Mouse (Mus musculus): ENCODE data around the gene Sde2. TPM values are rescaled to one million over a fixed set of nuclear protein-coding genes. Genes with fewer than 3 reads are reported as not detected.

The Sde2 gene
- 1 to 10 TPM; 6.8 to 8.4 (median 7.6) TPM for total RNA-seq (2022)

- peak; percentile 100 for DNase-seq (ENCODE audit: low spot score in 2 of 2)
These were observed at the start of gene Sde2 for GRCm38 (mm10) chr1:180850316-180851270. Sde2 (plus strand) TSS chr1:180851127.

- DNase-seq (ENCODE audit: low spot score in 2 of 2): no peak
These were observed 49.4 kb upstream of the Sde2 start for GRCm38 (mm10) chr1:180801466-180801994.

GRCm38 (mm10) chr1:180803881-180804280 lies 47.0 kb upstream of the Sde2 start:
- DNase-seq (ENCODE audit: low spot score in 2 of 2): no peak

- DNase-seq (ENCODE audit: low spot score in 2 of 2): no peak
These were observed 42.1 kb upstream of the Sde2 start for GRCm38 (mm10) chr1:180808831-180809230.

- no peak for DNase-seq (ENCODE audit: low spot score in 2 of 2)
These were observed 40.0 kb upstream of the Sde2 start for GRCm38 (mm10) chr1:180810976-180811375.

- DNase-seq (ENCODE audit: low spot score in 2 of 2): no peak
These were observed 39.1 kb upstream of the Sde2 start for GRCm38 (mm10) chr1:180811596-180812462.

- peak; percentile 28 to 31 for DNase-seq (ENCODE audit: low spot score in 2 of 2)
These were observed 38.2 kb upstream of the Sde2 start for GRCm38 (mm10) chr1:180812463-180813408.

- DNase-seq (ENCODE audit: low spot score in 2 of 2): peak; percentile 90 to 94
These were observed 37.5 kb upstream of the Sde2 start for GRCm38 (mm10) chr1:180813409-180813884.

- peak; percentile 80 to 84 for DNase-seq (ENCODE audit: low spot score in 2 of 2)
These were observed 36.8 kb upstream of the Sde2 start, which contains the start of gene H3f3a for GRCm38 (mm10) chr1:180813885-180814740. H3f3a (minus strand) TSS chr1:180813943.

GRCm38 (mm10) chr1:180815371-180816024 lies 35.4 kb upstream of the Sde2 start:
- DNase-seq (ENCODE audit: low spot score in 2 of 2): no peak

- no peak for DNase-seq (ENCODE audit: low spot score in 2 of 2)
These were observed 32.9 kb upstream of the Sde2 start for GRCm38 (mm10) chr1:180818000-180818399.

GRCm38 (mm10) chr1:180821101-180821500 lies 29.8 kb upstream of the Sde2 start:
- no peak for DNase-seq (ENCODE audit: low spot score in 2 of 2)

- DNase-seq (ENCODE audit: low spot score in 2 of 2): no peak
These were observed 28.7 kb upstream of the Sde2 start for GRCm38 (mm10) chr1:180822276-180822675.

- no peak for DNase-seq (ENCODE audit: low spot score in 2 of 2)
These were observed 27.2 kb upstream of the Sde2 start for GRCm38 (mm10) chr1:180823716-180824115.

GRCm38 (mm10) chr1:180824721-180825120 lies 26.2 kb upstream of the Sde2 start:
- DNase-seq (ENCODE audit: low spot score in 2 of 2): peak in 1 of 2 experiments; percentile 13

- DNase-seq (ENCODE audit: low spot score in 2 of 2): no peak
These were observed 24.3 kb upstream of the Sde2 start for GRCm38 (mm10) chr1:180826634-180827033.

- no peak for DNase-seq (ENCODE audit: low spot score in 2 of 2)
These were observed 21.2 kb upstream of the Sde2 start for GRCm38 (mm10) chr1:180829775-180830174.

GRCm38 (mm10) chr1:180830175-180830574 lies 20.8 kb upstream of the Sde2 start:
- no peak for DNase-seq (ENCODE audit: low spot score in 2 of 2)

All from gastrocnemius, adult 8-10 months (tissue).